Mouse (Mus musculus): Measurements from ENCODE around the gene Pex12.
"Not testable (repeated sequence)": the region's sequence is repeated elsewhere in the genome, so short reads cannot be mapped to it uniquely, and the experiment has no call there.

Gene Pex12

GRCm38 (mm10) chr11:83289036-83289435 is 13.3 kb downstream of the Pex12 start:
- no peak for DNase-seq (ENCODE audit: extremely low read depth, low read depth)

GRCm38 (mm10) chr11:83286566-83286965 is 15.8 kb downstream of the Pex12 start, which contains the start of gene Slfn14:
Gene Slfn14, minus strand, starts transcription at chr11:83286726.
- peak; percentile 96 for DNase-seq (ENCODE audit: extremely low read depth, low read depth)

GRCm38 (mm10) chr11:83285627-83286026 is 16.8 kb downstream of the Pex12 start:
- DNase-seq (ENCODE audit: extremely low read depth, low read depth) = no peak

- DNase-seq (ENCODE audit: extremely low read depth, low read depth) = no peak
Observed at GRCm38 (mm10) chr11:83282084-83282483, 20.3 kb downstream of the Pex12 start.

GRCm38 (mm10) chr11:83279691-83280090 is 22.7 kb downstream of the Pex12 start:
- no peak for DNase-seq (ENCODE audit: extremely low read depth, low read depth)

GRCm38 (mm10) chr11:83279024-83279423 is 23.4 kb downstream of the Pex12 start:
- DNase-seq (ENCODE audit: extremely low read depth, low read depth) = no peak

- no peak for DNase-seq (ENCODE audit: extremely low read depth, low read depth)
Observed at GRCm38 (mm10) chr11:83276251-83276650, 26.1 kb downstream of the Pex12 start.

GRCm38 (mm10) chr11:83271951-83272843 is 30.2 kb downstream of the Pex12 start:
- DNase-seq (ENCODE audit: extremely low read depth, low read depth) = peak; percentile 49

GRCm38 (mm10) chr11:83271151-83271950 is 31.0 kb downstream of the Pex12 start:
- peak; percentile 100 for DNase-seq (ENCODE audit: extremely low read depth, low read depth)

GRCm38 (mm10) chr11:83270842-83271150 is 31.6 kb downstream of the Pex12 start:
- DNase-seq (ENCODE audit: extremely low read depth, low read depth) = no peak

GRCm38 (mm10) chr11:83263146-83263545 is 39.2 kb downstream of the Pex12 start:
- DNase-seq (ENCODE audit: extremely low read depth, low read depth) = peak; percentile 66

- peak; percentile 79 for DNase-seq (ENCODE audit: extremely low read depth, low read depth)
Observed at GRCm38 (mm10) chr11:83262673-83263072, 39.7 kb downstream of the Pex12 start.

GRCm38 (mm10) chr11:83257211-83257610 is 45.2 kb downstream of the Pex12 start:
- DNase-seq (ENCODE audit: extremely low read depth, low read depth) = not testable (repeated sequence)

Data from MEL-GATA-1-ER (cell line).